In the genomic region with DNA sequence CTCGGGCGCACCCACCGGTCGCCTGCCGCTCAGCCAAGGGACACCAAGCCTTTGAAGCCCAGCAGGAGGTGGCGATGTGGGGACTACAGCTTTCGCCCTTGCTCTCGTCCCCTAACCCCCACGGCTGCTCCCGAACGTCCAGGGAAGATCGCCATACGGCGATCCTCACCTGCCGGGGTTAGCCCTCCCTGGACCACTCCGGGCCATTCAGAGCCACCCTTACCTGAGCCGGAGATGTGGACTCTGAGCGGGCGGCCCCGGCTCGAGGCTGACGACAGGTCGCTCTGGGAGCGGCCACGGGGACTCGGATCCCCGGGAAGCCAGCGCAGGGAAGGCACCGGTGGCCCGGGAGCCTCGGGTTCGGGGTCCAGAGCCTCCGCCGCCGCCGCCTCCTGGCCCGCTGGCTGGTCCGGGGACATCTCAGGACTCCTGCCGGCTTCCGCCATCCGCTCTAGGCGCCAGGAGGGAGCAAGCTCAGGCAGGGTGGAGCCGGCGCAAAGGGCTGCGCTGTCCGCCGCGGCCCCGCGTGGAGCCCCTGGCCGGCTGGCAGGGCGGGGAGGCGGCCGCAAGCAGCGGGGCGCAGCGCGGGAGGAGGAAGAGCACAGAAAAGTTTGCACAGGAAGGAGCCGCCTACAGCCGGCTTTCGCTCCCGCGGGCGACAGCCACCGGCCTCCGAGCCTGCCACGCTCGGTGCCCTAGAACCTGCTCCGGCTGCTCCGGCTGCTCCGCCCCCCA, we compare ENCODE assay signal across 8 mouse cellular contexts. TPM values are rescaled to one million over a fixed set of nuclear protein-coding genes. Genes with fewer than 3 reads are reported as not detected.
DNase-seq lines count a peak whose midpoint lies in the region; ATAC-seq and TF ChIP-seq lines count a peak whose summit lies in the region.

Gene Phactr2 (minus strand): TSS at position 580 of the 735 bp plus-strand sequence.

- H3K4me1 ChIP-seq in erythroblast, embryonic 14.5 days (ENCODE audit: control insufficient read depth) = no peaks in the 10 kb centered on the region; the same call in 1 of the 2 replicates
- no peaks in the 10 kb centered on the region for H3K4me1 ChIP-seq in heart, adult 2 months (ENCODE audit: control insufficient read depth, insufficient read depth, low read length)
- peaks cover 4% of the 10 kb centered on the region; the same call in 1 of the 2 replicates for H3K4me1 ChIP-seq in liver, embryonic 11.5 days (replicated peaks; ENCODE audit: control insufficient read depth, insufficient read depth, low read length)
- no peaks in the 10 kb centered on the region for H3K4me1 ChIP-seq in midbrain, postnatal 0 days (ENCODE audit: insufficient read depth, low read length)

- H3K36me3 ChIP-seq in erythroblast, embryonic 14.5 days (ENCODE audit: control insufficient read depth) = no peaks in the 10 kb centered on the region
- no peaks in the 10 kb centered on the region for H3K36me3 ChIP-seq in heart, adult 2 months (ENCODE audit: control insufficient read depth, insufficient read depth, low read length)
- no peaks in the 10 kb centered on the region for H3K36me3 ChIP-seq in liver, embryonic 11.5 days (ENCODE audit: control insufficient read depth, insufficient read depth, low read length)
- H3K36me3 ChIP-seq in midbrain, postnatal 0 days (ENCODE audit: insufficient read depth, low read length) = no peaks in the 10 kb centered on the region
- no peaks in the 10 kb centered on the region for H3K36me3 ChIP-seq in splenic B cell, adult 2 months (ENCODE audit: control insufficient read depth, insufficient read depth, low read length, poor library complexity, severe bottlenecking)

- H3K27ac ChIP-seq in heart, adult 2 months = peak within 1 kb of the TSS; percentile 75
- no peak within 1 kb of the TSS for H3K27ac ChIP-seq in liver, embryonic 11.5 days (ENCODE audit: low read depth, low read length)
- H3K27ac ChIP-seq in midbrain, postnatal 0 days (ENCODE audit: low read depth, low read length) = no peak within 1 kb of the TSS

- peaks cover 54% of the 10 kb centered on the region for H3K27me3 ChIP-seq in erythroblast, embryonic 14.5 days (ENCODE audit: control insufficient read depth)
- H3K27me3 ChIP-seq in heart, adult 2 months (ENCODE audit: control insufficient read depth, insufficient read depth, low read length) = no peaks in the 10 kb centered on the region; the same call in 1 of the 2 replicates
- peaks cover 45% of the 10 kb centered on the region for H3K27me3 ChIP-seq in liver, embryonic 11.5 days (replicated peaks; ENCODE audit: control insufficient read depth, insufficient read depth, low read length)
- H3K27me3 ChIP-seq in midbrain, postnatal 0 days (ENCODE audit: insufficient read depth, low read length) = peaks cover 20% of the 10 kb centered on the region; the same call in 1 of the 2 replicates
- H3K27me3 ChIP-seq in splenic B cell, adult 2 months (ENCODE audit: control insufficient read depth, insufficient read depth, low read length, poor library complexity, severe bottlenecking) = no peaks in the 10 kb centered on the region

- TF ChIP-seq POLR2A in heart, adult 2 months (IDR thresholded peaks at IDR 0.05; ENCODE audit: insufficient read depth, low read depth, low read length) = no peak

- no peak for ATAC-seq in erythroblast, adult 5-6 weeks (replicated peaks; ENCODE audit: low FRiP score, poor library complexity, severe bottlenecking)
- peak; percentile 54 for ATAC-seq in liver, embryonic 11.5 days (replicated peaks; ENCODE audit: low FRiP score)
- peak; percentile 82 for ATAC-seq in midbrain, postnatal 0 days (ENCODE audit: low FRiP score)

- intact Hi-C loops in heart, adult 2 months (cut with DNase I) = loop anchor here (2.0 kb wide), 1 partner anchor 29 kb away; no protein-coding TSS in a partner anchor

- H3K9me3 ChIP-seq in erythroblast, embryonic 14.5 days (ENCODE audit: control insufficient read depth, low read length) = no peaks in the 10 kb centered on the region; the same call in 1 of the 2 replicates
- no peaks in the 10 kb centered on the region for H3K9me3 ChIP-seq in liver, embryonic 11.5 days (ENCODE audit: control insufficient read depth, low read length)
- H3K9me3 ChIP-seq in midbrain, postnatal 0 days (ENCODE audit: low read length) = no peaks in the 10 kb centered on the region

- TF ChIP-seq CTCF in heart, adult 2 months (IDR thresholded peaks at IDR 0.05) = peak; percentile 6; the same call in 1 of the 2 replicates
- TF ChIP-seq CTCF in midbrain, postnatal 0 days (IDR thresholded peaks at IDR 0.05) = 0 out of 2 replicates have a peak, but pooled peaks have one; percentile 9

- DNase-seq in embryo, embryonic 10 days (ENCODE audit: low spot score) = peak; percentile 60
- peak; percentile 62 to 65 for DNase-seq in heart, adult 2 months
- DNase-seq in kidney, adult 11 months = peak; percentile 46
- peak; percentile 55 for DNase-seq in liver, embryonic 11.5 days (ENCODE audit: low spot score)
- peak; percentile 6 for DNase-seq in midbrain, postnatal 0 days (ENCODE audit: low spot score)
- DNase-seq in splenic B cell, adult 2 months (ENCODE audit: low read depth, low spot score) = peak; percentile 57

- H3K79me2 ChIP-seq in heart, adult 2 months (replicated peaks; ENCODE audit: control insufficient read depth, insufficient read depth, low read length) = no peaks in the 10 kb centered on the region

- no peak for TF ChIP-seq EP300 in heart, adult 2 months (IDR thresholded peaks at IDR 0.05; ENCODE audit: insufficient read depth, low read depth, low read length)

- peak within 1 kb of the TSS; percentile 76 for H3K9ac ChIP-seq in heart, adult 2 months (ENCODE audit: low read depth, low read length)
- H3K9ac ChIP-seq in liver, embryonic 11.5 days (ENCODE audit: low read depth, low read length) = peak within 1 kb of the TSS; percentile 60
- H3K9ac ChIP-seq in midbrain, postnatal 0 days (replicated peaks; ENCODE audit: low read length, poor library complexity, severe bottlenecking) = peak within 1 kb of the TSS; percentile 70

- 2% methylated on average over 66 of the region's 71 CpGs for WGBS in heart, adult 2 months
- under 1% methylated on average over 71 of the region's 71 CpGs for WGBS in liver, embryonic 11.5 days
- under 1% methylated on average over 63 of the region's 71 CpGs for WGBS in midbrain, postnatal 0 days

- peak within 1 kb of the TSS; percentile 40 for H3K4me3 ChIP-seq in erythroblast, embryonic 14.5 days (replicated peaks)
- peak within 1 kb of the TSS; percentile 68 for H3K4me3 ChIP-seq in heart, adult 2 months
- peak within 1 kb of the TSS; percentile 67 for H3K4me3 ChIP-seq in liver, embryonic 11.5 days (ENCODE audit: low read depth, low read length)
- peak within 1 kb of the TSS; percentile 73 for H3K4me3 ChIP-seq in midbrain, postnatal 0 days (ENCODE audit: low read depth, low read length)

- peak within 1 kb of the TSS; percentile 97 for H3K4me2 ChIP-seq in liver, embryonic 11.5 days
- peak within 1 kb of the TSS; percentile 99 for H3K4me2 ChIP-seq in midbrain, postnatal 0 days (ENCODE audit: low read depth, low read length, poor library complexity, severe bottlenecking)

RNA-seq across cellular contexts. Expression of gene Phactr2, which starts in this region (rescaled TPM):
- polyA plus RNA-seq in erythroblast, embryonic 14.5 days (2012) = under 0.01 and 0.02 TPM in 2 replicates
- 8.3 and 9.6 TPM in 2 replicates for total RNA-seq in erythroblast, adult 5-6 weeks (2015; ENCODE audit: low replicate concordance)
- 5.2 and 9.3 TPM in 2 replicates for total RNA-seq in erythroblast, adult 5-6 weeks (2017; ENCODE audit: low replicate concordance)
- total RNA-seq in heart, adult 2 months (2021) = 10 to 100 TPM; 47.7 to 49.3 TPM
- polyA plus RNA-seq in heart, adult 2 months (2012; rRNA removed) = 15.2 and 23.9 TPM in 2 replicates
- 18.0 and 19.3 TPM in 2 replicates for polyA plus RNA-seq in liver, embryonic 11.5 days (2014; fragmentation: Nextera tagmentation; extraction: Ambion mirVana)
- 9.0 and 11.0 TPM in 2 replicates for total RNA-seq in midbrain, postnatal 0 days (2014; rRNA removed)
- 8.4 TPM in 2 replicates for polyA plus RNA-seq in midbrain, postnatal 0 days (2015; fragmentation: Nextera tagmentation; extraction: Ambion mirVana)

Comparison
In these comparisons a context has a peak if more than half of its experiments do, and no peak if none do; other contexts are left out.
1. DNase-seq: peak in every context shown above with its lines; median percentile 64 in heart, adult 2 months; 60 in embryo, embryonic 10 days; 57 in splenic B cell, adult 2 months; 55 in liver, embryonic 11.5 days; 46 in kidney, adult 11 months; 6 in midbrain, postnatal 0 days.